Mouse (Mus musculus) midbrain, embryonic 11.5 days (tissue): ENCODE data around the gene Pgpep1l. TPM values are rescaled to one million over a fixed set of nuclear protein-coding genes. Genes with fewer than 3 reads are reported as not detected.
"Not testable (repeated sequence)": the region's sequence is repeated elsewhere in the genome, so short reads cannot be mapped to it uniquely, and the experiment has no call there.

ENCODE experiments used
- ATAC-seq: fragments of 200-750 bp; cut with Nextera tagmentation; 2 replicates; pipeline ENCODE4 v1.8.0; 2017; ENCODE audit warnings: moderate TSS enrichment, moderate library complexity; ENCODE audit not compliant: low FRiP score
- DNase-seq: peaks from one replicate; pipeline ENCODE4 v3.0.0; 2015; ENCODE audit warnings: low spot score; ENCODE audit errors: missing footprints
- H3K27ac ChIP-seq: fragments of 300-500 bp; sonication (generic); 2 replicates; pipeline ENCODE4 v1.5.1; 2014; ENCODE audit warnings: low read depth, low read length
- H3K27me3 ChIP-seq: fragments of 300-500 bp; sonication (generic); 2 replicates; pipeline ENCODE4 v1.6.1; 2014; ENCODE audit warnings: mild to moderate bottlenecking, low read length, moderate library complexity, mixed read lengths; ENCODE audit not compliant: control insufficient read depth, insufficient read depth
- H3K36me3 ChIP-seq: fragments of 300-500 bp; sonication (generic); 2 replicates; pipeline ENCODE4 v1.6.1; 2014; ENCODE audit warnings: mild to moderate bottlenecking, low read length, moderate library complexity, mixed read lengths; ENCODE audit not compliant: control insufficient read depth, insufficient read depth
- H3K4me1 ChIP-seq: fragments of 300-500 bp; sonication (generic); 2 replicates; pipeline ENCODE4 v1.6.1; 2014; ENCODE audit warnings: low read length; ENCODE audit not compliant: control insufficient read depth, insufficient read depth
- H3K4me2 ChIP-seq: fragments of 300-500 bp; sonication (generic); 2 replicates; pipeline ENCODE4 v1.6.1; 2014; ENCODE audit warnings: mild to moderate bottlenecking, moderate library complexity
- H3K4me3 ChIP-seq: fragments of 300-500 bp; sonication (generic); 2 replicates; pipeline ENCODE4 v1.5.1; 2014; ENCODE audit warnings: low read depth, low read length
- H3K9ac ChIP-seq: fragments of 300-500 bp; sonication (generic); 2 replicates; pipeline ENCODE4 v1.6.1; 2014; ENCODE audit warnings: low read length
- H3K9me3 ChIP-seq: fragments of 300-500 bp; sonication (generic); 2 replicates; pipeline ENCODE4 v1.6.1; 2016; ENCODE audit warnings: low read length; ENCODE audit not compliant: control insufficient read depth
- WGBS: fragments of 180-500 bp; shearing (Covaris S2); extraction: QIAGEN DNeasy Blood & Tissue Kit; methylation state at CpG from one replicate; pipeline ENCODE4 v1.1.7; 2014; 5-methylcytosine and 5-hydroxymethylcytosine counted together
- polyA plus RNA-seq: library from polyadenylated mRNA; unstranded; fragments of >200 nt; fragmentation: Nextera tagmentation; extraction: Ambion mirVana; gene quantifications from 2 replicates; pipeline ENCODE4 v1.2.1, GENCODE M21; 2014

Gene Pgpep1l
- polyA plus RNA-seq, 1 experiment from 2014 or later = not detected

- Histone ChIP-seq H3K4me1 (no peaks in the 10 kb centered on the region), H3K9ac (no peak overlapping the region), H3K4me3 (no peak overlapping the region), H3K27ac (no peak overlapping the region), H3K9me3 (no peaks in the 10 kb centered on the region), H3K4me2 (no peak overlapping the region), H3K27me3 (no peaks in the 10 kb centered on the region), H3K36me3 (no peaks in the 10 kb centered on the region)
- peak; percentile 75 for DNase-seq
- WGBS = 85% methylated on average over 7 of the region's 7 CpGs
- no peak for ATAC-seq
Observed at GRCm38 (mm10) chr7:68301160-68301559, 37.1 kb upstream of the Pgpep1l start.

- Histone ChIP-seq H3K27ac (no peak overlapping the region), H3K9ac (no peak overlapping the region), H3K4me3 (no peak overlapping the region), H3K9me3 (no peaks in the 10 kb centered on the region), H3K27me3 (no peaks in the 10 kb centered on the region), H3K4me2 (no peak overlapping the region), H3K4me1 (no peaks in the 10 kb centered on the region), H3K36me3 (no peaks in the 10 kb centered on the region)
- ATAC-seq (no peak), DNase-seq (peak; percentile 67)
- 87% methylated on average over 13 of the region's 13 CpGs for WGBS
Observed at GRCm38 (mm10) chr7:68298381-68299076, 34.5 kb upstream of the Pgpep1l start.

- Histone ChIP-seq H3K27me3 (no peaks in the 10 kb centered on the region), H3K9me3 (no peaks in the 10 kb centered on the region), H3K9ac (no peak overlapping the region), H3K27ac (no peak overlapping the region), H3K4me2 (no peak overlapping the region), H3K4me1 (no peaks in the 10 kb centered on the region), H3K4me3 (no peak overlapping the region), H3K36me3 (no peaks in the 10 kb centered on the region)
- 90% methylated on average over 5 of the region's 5 CpGs for WGBS
- ATAC-seq (no peak), DNase-seq (no peak)
Observed at GRCm38 (mm10) chr7:68296487-68296886, 32.5 kb upstream of the Pgpep1l start.

- Histone ChIP-seq H3K4me2 (no peak overlapping the region), H3K9me3 (no peaks in the 10 kb centered on the region), H3K4me3 (no peak overlapping the region), H3K9ac (no peak overlapping the region), H3K36me3 (no peaks in the 10 kb centered on the region), H3K27ac (no peak overlapping the region), H3K4me1 (no peaks in the 10 kb centered on the region), H3K27me3 (no peaks in the 10 kb centered on the region)
- peak; percentile 74 for DNase-seq
- ATAC-seq = no peak
- WGBS = 75% methylated on average over 16 of the region's 16 CpGs
Observed at GRCm38 (mm10) chr7:68293997-68294789, 30.2 kb upstream of the Pgpep1l start.

- Histone ChIP-seq H3K9ac (no peak overlapping the region), H3K4me2 (no peak overlapping the region), H3K27ac (no peak overlapping the region), H3K27me3 (no peaks in the 10 kb centered on the region), H3K36me3 (no peaks in the 10 kb centered on the region), H3K4me1 (no peaks in the 10 kb centered on the region), H3K4me3 (no peak overlapping the region), H3K9me3 (no peaks in the 10 kb centered on the region)
- DNase-seq = peak; percentile 65
- 69% methylated on average over 1 of the region's 1 CpGs for WGBS
- no peak for ATAC-seq
Observed at GRCm38 (mm10) chr7:68291603-68292002, 27.6 kb upstream of the Pgpep1l start.

- 94% methylated on average over 8 of the region's 8 CpGs for WGBS
Observed at GRCm38 (mm10) chr7:68289081-68289480, 25.0 kb upstream of the Pgpep1l start.

GRCm38 (mm10) chr7:68288000-68288399 is 24.0 kb upstream of the Pgpep1l start:
- H3K27ac ChIP-seq, ATAC-seq, H3K36me3 ChIP-seq, H3K27me3 ChIP-seq, H3K9ac ChIP-seq, H3K4me2 ChIP-seq, H3K4me3 ChIP-seq, H3K9me3 ChIP-seq, H3K4me1 ChIP-seq, DNase-seq: not testable (repeated sequence)
- 90% methylated on average over 4 of the region's 4 CpGs for whole genome bisulfite sequencing

More at GRCm38 (mm10) chr7:68289081-68289480, 25.0 kb upstream of the Pgpep1l start:
- Histone ChIP-seq H3K36me3 (no peaks in the 10 kb centered on the region), H3K4me2 (no peak overlapping the region), H3K4me1 (no peaks in the 10 kb centered on the region), H3K27me3 (no peaks in the 10 kb centered on the region), H3K9ac (no peak overlapping the region), H3K4me3 (no peak overlapping the region), H3K9me3 (no peaks in the 10 kb centered on the region), H3K27ac (no peak overlapping the region)
- DNase-seq = peak; percentile 19
- no peak for ATAC-seq

GRCm38 (mm10) chr7:68287582-68287981 is 23.5 kb upstream of the Pgpep1l start:
- no peak for ATAC-seq
- H3K9me3 ChIP-seq = no peaks in the 10 kb centered on the region
- no peaks in the 10 kb centered on the region for H3K4me1 ChIP-seq
- no peak overlapping the region for H3K9ac ChIP-seq
- no peak overlapping the region for H3K27ac ChIP-seq
- no peak overlapping the region for H3K4me3 ChIP-seq
- H3K36me3 ChIP-seq = no peaks in the 10 kb centered on the region
- H3K27me3 ChIP-seq = no peaks in the 10 kb centered on the region
- WGBS = 82% methylated on average over 2 of the region's 2 CpGs
- no peak overlapping the region for H3K4me2 ChIP-seq
- peak; percentile 23 for DNase-seq
